Mouse (Mus musculus): ENCODE data around the gene Ppfia1. TPM values are rescaled to one million over a fixed set of nuclear protein-coding genes. Genes with fewer than 3 reads are reported as not detected.

Gene Ppfia1
- polyA plus RNA-seq, 2 experiments = 13.7 to 15.4 TPM

DNA sequence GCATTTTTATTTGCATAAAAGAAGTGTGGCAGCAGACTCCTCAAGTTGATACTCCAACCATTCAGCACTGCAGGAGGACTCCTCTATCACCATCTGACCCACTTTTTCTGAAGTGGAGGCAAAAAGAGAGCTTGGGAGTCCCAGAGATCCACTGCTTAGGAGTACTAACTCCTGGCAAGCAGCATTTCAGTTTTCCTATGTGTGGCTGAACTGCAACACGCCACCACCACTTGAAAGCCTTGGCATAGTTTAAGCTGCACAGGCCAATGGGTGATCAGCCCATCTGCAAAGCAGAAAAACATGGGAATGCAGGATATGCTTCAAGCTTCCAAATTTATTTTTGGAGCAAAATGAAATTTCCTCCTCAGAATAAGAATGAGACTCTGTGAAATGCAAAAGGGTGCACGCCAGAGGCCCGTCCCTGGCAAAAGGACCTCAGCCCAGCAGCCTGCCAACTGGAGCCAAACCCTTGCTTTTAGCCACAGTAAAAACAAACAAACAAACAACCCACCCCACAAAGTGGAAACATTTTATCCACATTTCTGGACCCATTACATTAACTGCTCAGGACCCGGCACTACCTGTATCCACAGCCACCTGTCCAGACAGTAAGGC, 15.4 kb downstream of the Ppfia1 start:
- DNase-seq (ENCODE audit: low read depth in 3 of 3, low spot score in 3 of 3) (no peak), ATAC-seq (ENCODE audit: insufficient read depth) (no peak)
- Histone ChIP-seq H3K27me3 (ENCODE audit: control insufficient read depth, insufficient read depth, low read length) (no peaks in the 10 kb centered on the region), H3K9ac (replicated peaks) (no peak overlapping the region), H3K4me2 (ENCODE audit: low read depth) (no peak overlapping the region), H3K9me3 (ENCODE audit: control insufficient read depth, low read length) (no peaks in the 10 kb centered on the region), H3K27ac (no peak overlapping the region), H3K4me3 (ENCODE audit: insufficient read depth in 1 of 2, low read depth in 2 of 2, low read length in 2 of 2) (no peak overlapping the region), H3K4me1 (replicated peaks; ENCODE audit: control insufficient read depth in 2 of 2, insufficient read depth in 2 of 2, low read length in 1 of 2) (peaks cover 16 to 22% of the 10 kb centered on the region in 2 experiments), H3K36me3 (replicated peaks; ENCODE audit: control insufficient read depth, insufficient read depth, low read depth) (no peaks in the 10 kb centered on the region)
- 81% methylated on average over 4 of the region's 4 CpGs for WGBS (ENCODE audit: insufficient replicate concordance)
- TF ChIP-seq EP300 (IDR thresholded peaks at IDR 0.05; ENCODE audit: low read depth) (no peak), CTCF (IDR thresholded peaks at IDR 0.05; ENCODE audit: low read depth) (no peak)

DNA sequence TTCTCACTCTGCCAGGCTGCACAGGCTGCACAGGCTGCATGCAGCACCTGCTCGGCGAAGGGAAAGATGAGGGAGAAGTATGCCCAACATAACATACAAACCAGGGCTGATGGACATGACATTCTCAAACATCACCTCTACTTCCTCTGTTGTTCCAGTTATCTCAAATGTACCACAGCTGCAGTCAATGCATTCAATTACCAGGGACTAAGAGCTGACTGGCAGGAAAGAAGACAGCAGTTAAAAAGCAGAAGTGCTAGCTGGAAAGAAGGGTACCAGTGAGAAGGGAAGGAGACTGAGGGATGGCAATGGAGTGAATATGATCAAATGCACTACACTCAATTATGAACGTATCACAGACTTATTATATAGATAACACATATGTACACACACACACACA, 17.2 kb downstream of the Ppfia1 start:
- Histone ChIP-seq H3K27ac (no peak overlapping the region), H3K36me3 (replicated peaks; ENCODE audit: control insufficient read depth, insufficient read depth, low read depth) (no peaks in the 10 kb centered on the region), H3K9ac (replicated peaks) (no peak overlapping the region), H3K4me3 (ENCODE audit: insufficient read depth in 1 of 2, low read depth in 2 of 2, low read length in 2 of 2) (no peak overlapping the region), H3K4me2 (ENCODE audit: low read depth) (no peak overlapping the region), H3K4me1 (replicated peaks; ENCODE audit: control insufficient read depth in 2 of 2, insufficient read depth in 2 of 2, low read length in 1 of 2) (peaks cover 16 to 23% of the 10 kb centered on the region in 2 experiments), H3K27me3 (ENCODE audit: control insufficient read depth, insufficient read depth, low read length) (no peaks in the 10 kb centered on the region), H3K9me3 (ENCODE audit: control insufficient read depth, low read length) (no peaks in the 10 kb centered on the region)
- no peak for ATAC-seq (ENCODE audit: insufficient read depth)
- 52% methylated on average over 3 of the region's 3 CpGs for WGBS (ENCODE audit: insufficient replicate concordance)
- no peak for DNase-seq (ENCODE audit: low read depth in 3 of 3, low spot score in 3 of 3)
- TF ChIP-seq CTCF (IDR thresholded peaks at IDR 0.05; ENCODE audit: low read depth) (no peak), EP300 (IDR thresholded peaks at IDR 0.05; ENCODE audit: low read depth) (no peak)

DNA sequence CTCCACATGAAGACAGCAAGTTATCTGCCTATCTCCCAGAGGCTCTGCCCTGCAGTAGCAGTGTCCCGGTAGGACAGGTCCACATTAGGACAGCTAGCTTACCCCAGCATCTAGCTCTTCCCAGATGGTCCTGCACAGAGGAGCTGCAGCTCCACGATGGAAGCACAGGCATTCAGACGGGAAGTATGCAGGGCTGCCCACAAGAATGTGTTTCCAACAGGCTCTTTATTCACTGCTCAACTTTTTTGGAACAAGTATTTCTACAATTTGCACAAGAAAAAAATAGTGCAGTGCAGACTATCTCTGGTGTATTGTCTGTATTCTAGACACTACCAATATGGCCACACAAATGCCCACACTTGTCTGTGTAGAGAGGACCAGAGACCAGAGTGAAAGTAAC, 18.8 kb downstream of the Ppfia1 start:
- WGBS (ENCODE audit: insufficient replicate concordance) = 44% methylated on average over 3 of the region's 3 CpGs
- no peak for DNase-seq (ENCODE audit: low read depth in 3 of 3, low spot score in 3 of 3)
- no peak overlapping the region for H3K27ac ChIP-seq
- H3K4me3 ChIP-seq (ENCODE audit: insufficient read depth in 1 of 2, low read depth in 2 of 2, low read length in 2 of 2) = no peak overlapping the region
- peaks cover 12 to 16% of the 10 kb centered on the region in 2 experiments for H3K4me1 ChIP-seq (replicated peaks; ENCODE audit: control insufficient read depth in 2 of 2, insufficient read depth in 2 of 2, low read length in 1 of 2)
- H3K9ac ChIP-seq (replicated peaks) = no peak overlapping the region
- H3K9me3 ChIP-seq (ENCODE audit: control insufficient read depth, low read length) = no peaks in the 10 kb centered on the region
- no peaks in the 10 kb centered on the region for H3K27me3 ChIP-seq (ENCODE audit: control insufficient read depth, insufficient read depth, low read length)
- ATAC-seq (ENCODE audit: insufficient read depth) = no peak
- no peak overlapping the region for H3K4me2 ChIP-seq (ENCODE audit: low read depth)
- TF ChIP-seq EP300 (IDR thresholded peaks at IDR 0.05; ENCODE audit: low read depth) (no peak), CTCF (IDR thresholded peaks at IDR 0.05; ENCODE audit: low read depth) (no peak)
- no peaks in the 10 kb centered on the region for H3K36me3 ChIP-seq (replicated peaks; ENCODE audit: control insufficient read depth, insufficient read depth, low read depth)

DNA sequence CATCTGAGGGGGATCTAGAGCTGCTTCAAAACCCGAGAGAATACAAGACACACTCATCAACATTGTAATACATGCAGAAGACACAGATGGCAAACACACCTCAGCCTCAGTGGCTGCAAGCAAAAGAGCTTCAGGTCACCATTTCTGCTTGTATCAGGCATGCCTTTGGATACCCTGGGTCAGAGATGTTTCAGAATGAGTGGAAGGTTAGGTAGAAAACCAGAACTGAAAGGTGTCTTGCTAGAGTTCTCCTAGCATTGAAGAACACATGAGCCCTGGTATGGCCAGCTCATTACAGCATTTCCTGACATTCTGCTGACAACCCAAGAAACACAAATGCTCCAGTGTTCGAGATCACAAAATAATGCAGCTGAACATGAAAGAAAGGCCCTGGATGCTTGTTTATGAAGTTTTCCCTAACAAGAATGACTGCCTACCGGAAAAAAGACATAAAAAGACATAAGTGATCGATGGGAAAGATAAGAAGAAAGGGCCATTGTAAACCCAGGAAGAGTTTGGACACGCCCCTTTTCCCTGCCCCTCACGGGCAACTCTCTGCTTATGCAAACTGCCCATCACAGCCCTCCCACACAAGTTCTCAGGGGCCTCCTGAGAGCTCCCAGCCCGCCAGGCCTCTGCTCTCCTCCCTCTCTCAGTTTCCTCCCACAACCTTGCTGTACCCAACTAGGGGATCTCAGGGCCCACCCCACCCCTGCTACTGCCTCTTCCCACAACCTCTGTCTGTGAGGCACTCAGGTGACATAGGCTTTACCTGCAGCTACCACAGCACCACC, 21.7 kb downstream of the Ppfia1 start:
- TF ChIP-seq EP300 (IDR thresholded peaks at IDR 0.05; ENCODE audit: low read depth) = no peak
- no peak for TF ChIP-seq CTCF (IDR thresholded peaks at IDR 0.05; ENCODE audit: low read depth)
- Histone ChIP-seq H3K27me3 (ENCODE audit: control insufficient read depth, insufficient read depth, low read length) (no peaks in the 10 kb centered on the region), H3K36me3 (replicated peaks; ENCODE audit: control insufficient read depth, insufficient read depth, low read depth) (no peaks in the 10 kb centered on the region), H3K4me3 (ENCODE audit: insufficient read depth in 1 of 2, low read depth in 2 of 2, low read length in 2 of 2) (no peak overlapping the region), H3K4me1 (replicated peaks; ENCODE audit: control insufficient read depth in 2 of 2, insufficient read depth in 2 of 2, low read length in 1 of 2) (peaks cover 0 to 6% of the 10 kb centered on the region in 2 experiments; a peak in 2 of 4 replicates), H3K9me3 (ENCODE audit: control insufficient read depth, low read length) (no peaks in the 10 kb centered on the region), H3K9ac (replicated peaks) (no peak overlapping the region), H3K27ac (no peak overlapping the region), H3K4me2 (ENCODE audit: low read depth) (no peak overlapping the region)
- no peak for DNase-seq (ENCODE audit: low read depth in 3 of 3, low spot score in 3 of 3)
- ATAC-seq (ENCODE audit: insufficient read depth) = no peak
- 31% methylated on average over 7 of the region's 7 CpGs for WGBS (ENCODE audit: insufficient replicate concordance)

DNA sequence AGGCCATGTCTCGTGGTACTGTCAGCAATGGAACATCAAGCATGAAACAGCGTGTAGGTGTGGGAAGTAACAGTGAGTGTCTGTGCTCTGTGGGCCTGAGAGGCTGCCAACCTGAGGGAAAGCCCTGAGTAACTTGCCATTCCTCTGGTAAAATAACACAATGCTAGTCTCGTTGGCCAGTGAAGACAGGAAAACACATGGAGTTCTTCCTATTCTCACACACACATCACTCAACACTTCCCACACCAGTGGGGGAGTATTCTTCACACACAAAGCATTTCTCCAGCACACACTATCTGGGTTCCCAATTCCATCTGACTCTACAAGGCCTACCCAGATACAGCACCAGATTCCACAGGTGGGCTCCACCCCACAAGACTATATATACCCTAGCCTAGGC, 23.7 kb downstream of the Ppfia1 start:
- Histone ChIP-seq H3K4me1 (replicated peaks; ENCODE audit: control insufficient read depth in 2 of 2, insufficient read depth in 2 of 2, low read length in 1 of 2) (peaks cover 3 to 12% of the 10 kb centered on the region in 2 experiments), H3K36me3 (replicated peaks; ENCODE audit: control insufficient read depth, insufficient read depth, low read depth) (no peaks in the 10 kb centered on the region), H3K4me3 (ENCODE audit: insufficient read depth in 1 of 2, low read depth in 2 of 2, low read length in 2 of 2) (no peak overlapping the region), H3K9me3 (ENCODE audit: control insufficient read depth, low read length) (no peaks in the 10 kb centered on the region), H3K27me3 (ENCODE audit: control insufficient read depth, insufficient read depth, low read length) (no peaks in the 10 kb centered on the region), H3K9ac (replicated peaks) (no peak overlapping the region), H3K4me2 (ENCODE audit: low read depth) (no peak overlapping the region), H3K27ac (no peak overlapping the region)
- TF ChIP-seq CTCF (IDR thresholded peaks at IDR 0.05; ENCODE audit: low read depth) = no peak
- TF ChIP-seq EP300 (IDR thresholded peaks at IDR 0.05; ENCODE audit: low read depth) = no peak
- 53% methylated on average over 3 of the region's 3 CpGs for WGBS (ENCODE audit: insufficient replicate concordance)
- DNase-seq (ENCODE audit: low read depth in 3 of 3, low spot score in 3 of 3) (no peak), ATAC-seq (ENCODE audit: insufficient read depth) (no peak)
